Mouse (Mus musculus) megakaryocyte, embryonic 14.5 days (primary cell): ENCODE measurements around the gene Cisd1.

ENCODE experiments used
- FLI1 ChIP-seq: IDR thresholded peaks from 2 replicates; pipeline ENCODE4 v1.6.1; 2012; ENCODE audit warnings: low read length, inconsistent platforms, mixed read lengths
- GATA1 ChIP-seq: IDR thresholded peaks from 3 replicates; pipeline ENCODE4 v1.6.1; 2012; ENCODE audit warnings: mixed read lengths, low read length, inconsistent platforms, borderline replicate concordance

- no peak for TF ChIP-seq FLI1
- TF ChIP-seq GATA1 = no peak
These were observed 38.6 kb downstream of the Cisd1 start for GRCm38 (mm10) chr10:71306190-71306589.
